Mouse (Mus musculus): Measurements from ENCODE around the gene Dnah7a. TPM values are rescaled to one million over a fixed set of nuclear protein-coding genes. Genes with fewer than 3 reads are reported as not detected.
"Not testable (repeated sequence)": the region's sequence is repeated elsewhere in the genome, so short reads cannot be mapped to it uniquely, and the experiment has no call there.

The Dnah7a gene
- total RNA-seq (2021): 1 to 10 TPM; 6.5 to 8.4 TPM
- long read RNA-seq, experiment 1, partial matches to known transcripts: 1 of 3 reads
- long read RNA-seq, experiment 1, other reads (novel, unspliced or antisense): 0 of 3 reads
- long read RNA-seq, experiment 2, partial matches to known transcripts: 2 of 3 reads
- long read RNA-seq, experiment 2, other reads (novel, unspliced or antisense): 0 of 3 reads

DNA sequence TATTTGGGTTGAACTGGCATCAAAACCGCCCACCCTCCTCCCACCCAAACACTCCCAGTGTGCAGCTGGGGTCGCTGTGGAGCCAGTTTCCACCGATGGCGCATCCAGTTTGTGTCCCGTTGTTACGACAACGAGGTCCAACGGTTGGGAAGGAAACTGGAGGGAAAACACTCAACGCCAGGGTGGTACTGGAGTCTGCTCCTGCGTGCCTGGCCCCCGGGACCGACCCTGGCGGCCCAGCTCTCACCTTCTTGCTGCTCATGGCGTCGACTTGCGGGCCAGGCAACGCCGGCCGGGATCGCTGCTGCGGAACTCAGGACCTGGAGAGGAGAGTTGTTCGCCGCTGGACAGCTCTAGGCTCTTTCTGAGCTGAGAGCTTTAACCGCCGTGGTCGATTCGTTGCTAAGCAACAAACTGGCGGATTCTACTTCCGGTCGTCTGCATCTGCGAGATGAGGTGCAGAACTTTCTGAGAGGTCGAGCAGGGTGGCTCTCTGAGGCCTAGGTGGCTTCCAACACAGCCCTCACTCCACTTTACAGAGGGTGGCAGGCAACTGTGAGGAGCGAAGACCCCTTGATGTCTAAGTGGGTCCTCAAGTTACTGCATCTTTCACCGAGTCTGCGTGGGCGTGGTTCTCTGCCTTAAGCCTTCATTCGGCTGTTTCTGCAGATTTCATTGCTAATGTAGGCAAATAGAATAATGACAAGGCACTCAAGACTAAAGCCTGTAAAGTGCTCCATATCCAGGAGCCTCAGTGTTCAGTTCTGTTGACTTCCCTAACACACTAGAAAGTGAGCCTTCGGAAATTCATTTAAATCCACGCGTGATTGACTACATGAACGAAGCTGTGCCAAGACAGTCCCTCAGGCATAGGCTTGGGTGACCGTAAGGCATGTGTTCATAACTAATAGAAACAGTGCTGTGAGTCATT is at the start of gene Dnah7a:
TSS of gene Dnah7a (minus strand) at position 354 of the 931 bp plus-strand sequence.
- DNase-seq (ENCODE audit: low spot score in 2 of 2): peak; percentile 55 to 63

DNA sequence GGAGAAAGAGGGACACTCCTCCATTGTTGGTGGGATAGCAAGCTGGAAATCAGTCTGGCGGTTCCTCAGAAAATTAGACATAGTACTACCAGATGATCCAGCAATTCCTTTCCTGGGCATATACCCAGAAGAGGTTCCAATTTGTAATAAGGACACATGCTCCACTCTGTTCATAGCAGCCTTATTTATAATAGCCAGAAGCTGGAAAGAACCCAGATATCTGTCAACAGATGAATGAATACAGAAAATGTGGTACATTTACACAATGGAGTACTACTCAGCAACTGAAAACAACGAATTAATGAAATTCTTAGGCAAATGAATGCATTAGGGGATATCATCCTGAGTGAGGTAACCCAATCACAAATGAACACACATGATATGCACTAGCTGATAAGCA is 46.9 kb upstream of the Dnah7a start:
- DNase-seq (ENCODE audit: low spot score in 2 of 2): not testable (repeated sequence)

DNA sequence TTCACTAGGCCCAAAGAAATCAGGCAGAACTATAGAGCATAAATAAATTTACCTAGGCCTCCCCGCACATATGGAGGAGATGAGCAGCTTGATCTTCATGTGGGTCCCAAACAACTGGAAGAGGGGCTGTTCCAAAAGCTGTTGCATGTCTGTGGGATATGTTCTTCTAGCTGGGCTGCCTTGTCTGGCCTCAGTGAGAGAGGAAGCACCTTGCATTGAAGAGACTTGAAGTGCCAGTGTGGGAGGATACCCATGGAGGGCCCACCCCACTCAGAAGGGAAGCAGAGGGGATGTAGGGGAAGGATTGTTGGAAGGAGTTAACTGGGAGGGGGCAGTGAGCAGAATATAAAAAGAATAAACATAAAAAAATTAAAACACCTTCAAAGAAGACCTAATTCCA is 44.6 kb upstream of the Dnah7a start:
- DNase-seq (ENCODE audit: low spot score in 2 of 2): no peak

DNA sequence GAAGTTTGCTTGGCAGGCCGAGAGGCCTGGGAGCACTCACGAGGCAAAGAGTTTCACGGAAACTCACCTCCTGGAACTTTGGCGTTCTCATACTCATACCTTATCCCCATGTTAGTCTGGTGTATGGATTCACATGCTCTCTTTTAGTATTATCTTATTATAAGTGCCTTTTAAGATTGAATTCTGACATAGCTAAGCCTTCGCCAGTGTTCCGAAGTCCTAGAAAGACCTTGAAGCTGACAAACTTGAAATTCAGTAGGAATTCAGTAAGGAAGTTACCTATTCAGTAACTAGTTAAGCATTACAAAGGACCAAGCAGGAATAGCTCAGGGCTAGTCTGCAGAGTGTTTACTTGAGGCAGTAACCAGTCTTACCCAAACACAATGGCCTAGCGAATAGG is 44.1 kb upstream of the Dnah7a start:
- DNase-seq (ENCODE audit: low spot score in 2 of 2): not testable (repeated sequence)

DNA sequence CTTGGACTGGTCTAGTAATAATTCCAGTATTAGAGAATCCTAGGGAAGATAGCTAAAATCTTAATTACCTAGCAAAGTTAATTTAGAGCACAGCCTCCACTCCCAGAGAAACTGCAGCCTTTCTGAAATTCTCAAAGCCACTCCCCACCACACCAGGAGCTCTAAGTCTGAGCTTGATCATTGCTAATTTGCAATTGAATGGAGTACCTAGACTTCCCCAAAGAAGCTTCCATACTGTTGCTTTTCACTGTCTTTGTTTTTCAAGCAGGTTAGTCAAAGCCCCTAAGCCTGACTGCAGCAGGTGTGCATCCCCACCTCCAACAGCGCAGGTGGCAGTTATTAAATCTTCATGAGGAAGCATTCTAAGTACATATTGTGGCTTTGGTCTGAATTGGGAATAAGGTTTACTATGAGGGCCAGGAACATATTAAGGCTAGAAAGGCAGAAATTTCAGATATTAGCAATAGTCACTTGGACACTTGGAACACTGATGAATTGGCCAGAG is 43.3 kb upstream of the Dnah7a start:
- DNase-seq (ENCODE audit: low spot score in 2 of 2): not testable (repeated sequence)

DNA sequence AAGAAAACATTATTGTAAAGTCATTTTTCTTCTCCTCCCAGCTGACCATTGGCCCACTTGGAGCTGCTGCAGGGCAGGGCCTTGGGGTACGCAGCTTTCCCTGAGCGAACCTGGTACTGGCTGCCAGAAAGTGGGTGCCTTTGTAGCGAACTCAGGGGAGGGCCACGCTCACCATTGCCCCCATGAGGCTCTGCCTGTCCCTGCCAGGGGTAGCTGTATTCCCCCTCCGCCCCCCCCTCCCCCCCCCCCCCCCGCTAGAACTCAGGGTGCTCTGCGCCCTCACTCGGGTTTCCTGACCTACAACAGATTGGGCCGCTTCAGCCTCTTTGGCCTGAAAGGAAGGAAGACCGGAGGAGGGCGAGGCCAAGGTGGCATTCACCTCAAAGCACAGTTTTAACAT is 42.0 kb upstream of the Dnah7a start:
- no peak for DNase-seq (ENCODE audit: low spot score in 2 of 2)

DNA sequence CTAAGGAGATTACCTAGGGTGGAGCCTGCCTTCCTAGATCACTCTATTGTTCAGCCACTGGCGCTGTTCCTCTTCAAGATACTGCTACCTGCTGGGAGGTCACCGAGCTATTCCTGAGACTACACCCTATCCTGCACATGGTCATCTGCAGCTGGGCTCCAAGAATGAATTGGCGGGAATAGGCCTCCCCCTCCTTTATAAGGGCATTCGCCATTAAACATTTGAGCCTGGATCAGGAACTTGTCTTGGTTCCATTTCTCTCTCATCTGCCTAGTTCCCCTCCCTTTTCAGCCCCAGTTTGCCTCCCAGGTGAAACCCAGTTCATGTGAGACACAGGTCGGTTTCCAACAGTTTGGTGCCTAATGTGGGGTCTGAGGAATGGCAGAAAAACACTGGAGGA is 39.4 kb upstream of the Dnah7a start:
- DNase-seq (ENCODE audit: low spot score in 2 of 2): no peak

DNA sequence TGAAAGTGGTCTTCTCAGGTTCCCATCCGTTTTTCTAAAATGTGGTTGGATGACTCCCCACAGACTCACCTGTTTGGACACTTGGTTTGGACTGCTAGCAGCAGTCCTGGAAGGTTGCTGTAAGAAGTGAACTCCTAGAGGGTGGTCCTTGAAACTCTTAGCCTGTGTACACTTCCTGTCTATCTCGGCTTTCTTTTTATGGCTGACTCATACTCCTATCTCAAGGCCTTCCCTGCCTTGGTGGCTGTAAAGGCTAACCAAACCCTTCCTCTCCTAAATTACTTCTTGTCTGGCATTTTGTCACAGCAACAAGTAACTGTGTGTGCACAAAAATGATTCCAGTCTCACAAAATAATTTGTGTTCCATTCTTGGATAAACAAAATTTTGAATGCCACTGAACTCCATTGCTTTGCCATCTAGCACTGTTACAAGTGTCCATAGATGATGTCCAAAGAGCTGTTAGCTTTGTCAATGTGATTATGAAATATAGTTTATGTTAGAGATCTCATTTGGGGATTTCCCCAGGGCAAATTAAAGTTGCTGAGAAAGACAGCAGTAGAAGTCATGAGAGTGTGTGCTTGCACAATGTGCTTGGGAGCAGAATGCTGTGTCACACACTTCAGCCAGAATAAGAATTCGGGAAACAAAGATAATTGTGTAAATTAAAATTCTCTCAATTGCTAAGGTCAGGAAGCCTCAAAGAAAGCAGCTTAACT is 35.3 kb upstream of the Dnah7a start:
- no peak for DNase-seq (ENCODE audit: low spot score in 2 of 2)

DNA sequence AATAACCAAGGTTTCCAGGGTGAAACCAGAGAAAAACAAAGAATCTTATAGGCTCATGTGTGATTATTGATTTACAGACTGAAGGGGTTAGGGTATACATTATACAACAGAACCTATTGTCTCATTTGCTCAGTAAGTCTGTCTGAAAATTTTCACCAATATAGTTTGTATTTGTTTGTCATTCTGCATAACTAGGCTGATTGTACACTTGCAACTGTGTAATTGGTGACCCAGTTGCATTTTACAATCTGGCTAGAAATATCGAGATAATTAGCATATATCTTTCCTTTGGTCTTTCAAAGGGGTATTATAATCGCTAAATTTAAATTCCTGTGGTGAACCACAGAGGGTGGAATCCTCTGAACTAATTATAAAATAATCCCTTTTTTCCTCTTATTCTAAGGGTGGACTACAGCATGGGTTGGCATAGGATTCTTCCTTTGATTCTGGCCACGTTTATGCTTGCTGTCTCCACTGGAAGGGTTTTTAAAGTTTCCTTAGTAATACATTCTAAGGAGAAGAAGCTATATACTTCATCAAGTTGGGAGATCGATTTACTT is 34.3 kb upstream of the Dnah7a start:
- DNase-seq (ENCODE audit: low spot score in 2 of 2): no peak

DNA sequence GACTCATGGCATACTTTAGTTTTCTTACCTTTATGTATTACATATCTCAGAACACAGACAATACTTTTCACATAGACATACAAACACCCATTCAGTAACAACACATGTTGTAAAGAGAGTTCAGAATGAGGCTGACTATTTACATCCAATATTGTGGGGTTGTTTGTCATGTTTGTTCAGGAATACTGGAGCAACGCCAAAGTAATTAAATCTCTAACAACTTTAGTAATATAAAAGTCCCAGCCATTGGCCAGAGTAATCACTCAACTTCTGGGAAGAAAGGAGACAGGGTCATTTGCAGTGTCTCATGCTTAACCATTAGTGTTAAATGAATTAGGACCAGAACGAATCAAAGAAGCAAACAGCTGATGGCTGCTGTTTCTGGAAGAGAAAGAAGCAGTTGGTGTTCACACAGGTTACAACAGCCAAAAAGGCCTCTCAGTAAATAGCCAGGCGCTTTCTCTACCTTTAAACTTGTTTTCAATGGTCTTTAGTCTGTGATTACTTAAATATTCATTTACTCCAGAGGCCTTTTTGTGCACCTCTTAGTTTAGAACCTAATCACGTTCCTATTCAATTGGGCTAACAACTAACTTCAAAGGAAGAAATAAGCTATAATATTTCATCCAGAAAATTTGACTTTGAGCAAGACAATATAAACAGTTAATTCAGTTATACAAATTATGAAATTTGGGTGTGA is 33.6 kb upstream of the Dnah7a start:
- DNase-seq (ENCODE audit: low spot score in 2 of 2): not testable (repeated sequence)

DNA sequence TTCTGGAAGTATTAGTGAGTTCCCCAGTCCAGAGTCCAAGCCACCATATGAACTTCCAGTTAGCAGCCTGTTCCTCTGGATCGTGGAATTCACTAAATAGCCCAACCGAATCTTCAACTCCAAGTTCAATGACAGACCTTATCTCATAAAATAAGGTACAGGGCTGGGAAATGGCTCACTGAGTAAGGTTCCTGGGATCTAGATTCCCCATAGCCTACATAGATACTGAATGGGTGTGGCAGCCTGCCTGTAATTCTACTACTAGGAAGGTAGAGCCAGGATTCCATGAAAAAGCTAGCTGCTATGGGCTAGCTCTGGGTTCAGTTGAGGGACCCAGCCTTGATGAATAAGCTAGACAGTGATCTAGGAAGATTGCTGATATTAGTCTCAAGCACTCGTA is 30.0 kb upstream of the Dnah7a start:
- DNase-seq (ENCODE audit: low spot score in 2 of 2): no peak

DNA sequence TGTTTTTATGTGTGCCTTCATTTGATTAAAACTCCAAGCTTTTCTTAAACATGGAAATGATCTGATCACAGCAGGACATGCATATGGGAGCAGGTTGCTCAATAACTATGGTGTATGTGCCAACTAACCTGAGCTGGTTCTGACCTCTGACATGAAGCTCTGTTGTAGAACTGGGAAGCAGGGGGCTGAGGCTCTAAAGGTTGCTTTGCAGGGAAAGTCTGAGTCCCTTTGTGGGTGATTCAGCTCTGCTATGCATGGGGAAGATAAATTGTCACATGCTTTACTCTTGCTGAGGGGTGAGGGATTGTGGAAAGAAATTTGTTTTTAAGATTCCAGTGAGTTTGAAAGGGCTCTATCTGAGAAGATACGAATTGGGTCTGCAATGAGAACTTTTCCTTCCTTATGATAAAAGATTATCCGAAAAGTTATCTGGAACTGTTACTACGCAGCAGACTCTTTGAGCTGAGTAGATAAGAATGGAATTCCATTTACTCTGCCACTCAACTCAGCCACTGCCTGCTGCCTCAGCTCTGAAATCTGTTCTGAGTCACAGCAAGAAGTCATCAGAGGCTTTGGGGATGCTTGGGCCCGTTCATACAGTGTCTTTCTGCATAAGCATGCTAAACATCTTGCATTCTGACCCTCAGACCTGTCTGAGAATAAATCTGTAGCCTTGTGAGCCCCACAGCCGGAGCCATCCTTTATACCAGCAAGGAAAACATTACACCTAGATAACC is 22.1 kb upstream of the Dnah7a start:
- DNase-seq (ENCODE audit: low spot score in 2 of 2): no peak

DNA sequence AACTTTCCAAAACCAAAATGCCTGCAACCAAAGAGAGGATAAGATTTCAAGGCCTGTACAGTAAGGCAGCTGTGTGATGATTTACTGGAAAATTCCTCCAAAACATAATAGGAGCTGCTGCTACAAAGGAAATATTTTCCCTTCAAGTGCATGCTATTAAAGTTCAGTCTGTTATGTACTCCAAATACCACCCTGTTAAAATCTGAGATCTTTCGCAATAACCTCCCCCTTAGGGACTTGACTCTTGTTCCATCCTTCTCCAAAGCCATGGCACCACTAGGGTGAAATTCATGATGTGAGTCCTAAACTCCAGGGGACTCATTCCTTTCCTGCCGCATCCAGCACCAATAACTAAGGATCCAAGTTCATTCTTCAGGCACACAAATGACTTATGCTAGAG is 20.3 kb upstream of the Dnah7a start:
- DNase-seq (ENCODE audit: low spot score in 2 of 2): no peak

DNA sequence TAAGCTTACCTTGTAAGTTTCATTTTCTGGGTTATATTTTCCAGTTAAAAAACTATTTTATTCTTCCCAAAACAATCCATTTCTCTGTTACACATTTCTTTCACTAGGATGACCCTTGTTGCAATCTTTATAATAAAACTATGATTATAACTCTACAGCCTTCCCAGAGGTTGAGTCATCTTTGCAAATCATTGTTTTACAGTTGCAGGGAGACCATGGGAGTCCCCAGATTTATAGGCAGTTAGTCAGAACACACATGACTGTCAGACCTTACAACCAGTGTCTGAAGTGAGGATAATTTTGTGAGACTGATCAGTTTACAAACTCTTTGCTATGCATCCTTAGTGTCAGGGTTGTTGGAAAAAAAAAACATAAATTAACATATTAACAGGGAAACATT is 14.8 kb upstream of the Dnah7a start:
- no peak for DNase-seq (ENCODE audit: low spot score in 2 of 2)

DNA sequence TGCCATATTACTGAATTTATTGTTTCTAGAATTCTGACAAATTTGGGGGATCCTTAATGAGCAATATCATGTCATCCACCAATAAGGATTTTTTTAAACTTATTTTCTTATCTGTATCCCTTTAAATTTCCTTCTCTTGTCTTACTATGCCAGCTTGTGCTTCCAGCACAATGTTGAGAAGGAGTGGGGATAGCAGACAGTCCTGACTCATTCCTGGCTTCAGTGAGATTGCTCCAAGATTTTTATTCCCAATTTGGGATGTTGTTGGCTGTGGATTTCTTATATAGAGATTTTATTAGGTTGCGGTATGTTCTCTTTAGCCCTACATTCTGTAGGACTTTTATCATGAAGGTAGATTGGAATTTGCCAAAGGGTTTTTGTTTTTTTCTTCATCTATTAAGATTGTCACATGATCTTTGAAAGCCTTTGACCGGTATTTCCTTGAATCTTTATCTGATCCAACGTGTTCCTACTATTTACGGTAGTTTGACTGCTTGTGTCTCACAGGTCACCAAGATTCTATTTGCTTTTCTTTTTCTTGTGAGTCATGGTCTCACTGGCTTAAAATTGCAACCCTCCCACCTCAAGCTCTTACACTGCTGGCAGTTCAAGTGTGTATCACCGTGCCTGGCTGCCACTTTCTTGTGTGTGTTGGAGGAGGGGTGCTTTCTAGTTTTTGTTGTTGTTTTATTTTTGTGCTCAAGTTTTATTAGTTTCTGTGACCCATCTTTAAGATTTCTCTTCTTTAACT is 14.2 kb upstream of the Dnah7a start:
- no peak for DNase-seq (ENCODE audit: low spot score in 2 of 2)

DNA sequence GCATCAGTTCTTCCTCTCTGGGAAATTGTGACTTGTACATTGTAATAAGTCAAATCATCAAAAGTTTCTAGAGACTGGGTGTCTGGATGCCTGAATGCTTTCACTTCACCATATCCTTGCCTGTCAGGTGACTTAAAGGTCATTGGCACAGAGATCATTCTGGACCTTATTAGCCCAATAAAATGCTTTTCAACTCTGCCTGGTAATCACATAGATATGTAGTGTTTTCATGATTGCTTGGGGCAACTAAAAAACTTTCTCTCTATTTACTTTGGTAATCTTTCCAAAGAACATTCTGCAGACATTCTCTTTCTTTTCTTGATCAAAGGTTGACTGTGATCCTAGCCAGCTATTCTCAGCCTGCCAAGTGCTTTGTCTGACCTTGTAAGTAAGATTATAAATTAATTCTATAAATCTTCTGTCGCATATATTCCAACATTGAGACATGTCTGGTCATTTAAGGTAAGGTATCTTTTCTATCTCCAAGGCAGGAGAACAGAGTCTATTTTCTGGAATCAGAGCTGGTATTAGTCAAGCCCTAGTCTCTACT is 9.5 kb upstream of the Dnah7a start:
- no peak for DNase-seq (ENCODE audit: low spot score in 2 of 2)

DNA sequence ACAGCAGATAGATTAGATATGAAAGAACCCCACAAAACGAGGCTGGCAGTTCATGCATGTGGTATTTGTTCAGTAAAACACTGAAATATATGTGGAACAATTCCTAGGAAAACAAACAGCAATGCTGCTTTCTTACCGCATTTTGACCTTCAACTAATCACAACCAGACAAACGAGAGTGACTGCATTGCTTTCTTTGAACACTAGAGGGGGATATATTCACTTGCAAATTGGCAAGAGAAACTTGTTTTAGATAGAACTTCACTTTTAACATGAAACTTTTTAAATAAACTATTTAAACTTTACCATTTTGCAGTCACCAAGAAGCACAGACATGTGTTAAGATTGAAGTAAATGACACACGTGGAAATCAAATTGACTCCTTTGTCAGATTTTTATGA is 8.9 kb upstream of the Dnah7a start:
- DNase-seq (ENCODE audit: low spot score in 2 of 2): no peak

DNA sequence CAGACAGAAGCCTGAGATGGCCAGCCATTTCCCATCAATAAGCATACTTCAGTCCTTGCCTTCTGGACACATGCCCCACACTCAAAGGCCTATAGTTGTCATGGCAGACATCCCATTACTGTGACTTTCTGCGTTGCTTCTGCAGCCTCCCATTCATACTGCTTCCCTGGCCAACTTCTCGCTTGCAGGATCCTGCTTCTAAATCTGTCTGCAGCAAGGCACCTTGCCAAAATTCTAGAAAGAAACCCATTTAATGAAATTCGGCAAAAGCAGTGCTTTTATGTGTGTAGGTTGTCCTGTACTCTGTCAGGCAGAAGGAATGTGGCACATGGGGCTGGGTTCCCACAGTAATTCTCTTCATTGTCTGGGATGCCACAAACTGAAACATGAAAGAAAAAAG is 6.8 kb upstream of the Dnah7a start:
- peak in 1 of 2 experiments; percentile 19 for DNase-seq (ENCODE audit: low spot score in 2 of 2)

DNA sequence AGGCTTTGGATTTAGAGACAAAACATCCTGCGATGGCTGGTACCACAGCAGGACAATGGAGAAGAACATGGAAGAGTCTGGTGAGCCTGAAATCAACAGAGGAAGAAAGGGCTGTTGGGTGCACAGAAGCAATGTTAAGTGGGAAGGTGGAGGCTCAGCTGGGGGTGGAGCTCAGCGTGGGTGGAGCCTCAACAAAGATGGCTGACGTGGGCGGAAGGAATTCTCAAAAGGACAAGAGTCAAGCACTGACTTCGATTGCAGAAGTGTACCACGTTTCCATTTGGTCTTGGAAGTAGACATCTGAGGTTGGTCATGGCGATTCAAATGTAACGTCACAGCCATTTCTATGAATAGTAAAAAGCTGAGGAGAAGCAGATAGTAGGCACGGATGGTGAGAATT is 4.5 kb upstream of the Dnah7a start:
- no peak for DNase-seq (ENCODE audit: low spot score in 2 of 2)
